11 mouse cellular contexts compared by ENCODE assay signal in genomic region chr4:105169093-105169571, GRCm38 (mm10). TPM values are rescaled to one million over a fixed set of nuclear protein-coding genes. Genes with fewer than 3 reads are reported as not detected.
DNase-seq lines count a peak whose midpoint lies in the region; ATAC-seq and TF ChIP-seq lines count a peak whose summit lies in the region.
"Had no signal": no experiment of that assay in that cellular context is flagged by ENCODE, and none has a peak within 500 bp of the region (broad histone marks: within the 10 kb centered on the region; RNA-seq: fewer than 3 reads in every experiment).

No protein-coding gene starts in this region.

- intact Hi-C loops in gastrocnemius, adult 2 months (cut with DNase I), result loop anchor here (10.0 kb wide), 1 partner anchor 56 kb away; no protein-coding TSS in a partner anchor

- no peaks in the 10 kb centered on the region for H3K27me3 ChIP-seq in hindbrain, embryonic 15.5 days
- H3K27me3 ChIP-seq in midbrain, embryonic 13.5 days, result no peaks in the 10 kb centered on the region
- H3K27me3 ChIP-seq: embryonic facial prominence, embryonic 12.5 days; heart, embryonic 15.5 days had no signal

- H3K4me1 ChIP-seq in hindbrain, embryonic 15.5 days (replicated peaks), result peaks cover 32% of the 10 kb centered on the region
- H3K4me1 ChIP-seq in midbrain, embryonic 13.5 days (replicated peaks), result peaks cover 48% of the 10 kb centered on the region
- H3K4me1 ChIP-seq: heart, embryonic 15.5 days had no signal

- no peaks in the 10 kb centered on the region for H3K36me3 ChIP-seq in hindbrain, embryonic 15.5 days
- H3K36me3 ChIP-seq in midbrain, embryonic 13.5 days, result peaks cover 5% of the 10 kb centered on the region
- H3K36me3 ChIP-seq: heart, embryonic 15.5 days had no signal

- peak overlapping the region; percentile 21 for H3K4me2 ChIP-seq in hindbrain, embryonic 15.5 days
- peak overlapping the region; percentile 37 for H3K4me2 ChIP-seq in midbrain, embryonic 13.5 days (replicated peaks)
- H3K4me2 ChIP-seq: embryonic facial prominence, embryonic 12.5 days; heart, embryonic 15.5 days had no signal

- peak; percentile 71 for ATAC-seq in common myeloid progenitor, adult 5-6 weeks (replicated peaks; ENCODE audit: low read depth, poor library complexity, severe bottlenecking)
- no peak for ATAC-seq in hindbrain, embryonic 15.5 days (ENCODE audit: low FRiP score, low read depth)
- ATAC-seq in midbrain, embryonic 13.5 days, result no peak
- no peak for ATAC-seq in erythroid progenitor cell, adult 5-6 weeks (replicated peaks; ENCODE audit: low FRiP score, poor library complexity, severe bottlenecking)

- peak overlapping the region; percentile 40 for H3K4me3 ChIP-seq in gastrocnemius, adult 2 months
- no peak overlapping the region for H3K4me3 ChIP-seq in hindbrain, embryonic 15.5 days
- no peak overlapping the region for H3K4me3 ChIP-seq in midbrain, embryonic 13.5 days (replicated peaks)
- H3K4me3 ChIP-seq: embryonic facial prominence, embryonic 12.5 days; heart, embryonic 15.5 days had no signal

- WGBS in hindbrain, embryonic 15.5 days, result 20% methylated on average over 7 of the region's 7 CpGs
- WGBS in midbrain, embryonic 13.5 days, result 20% methylated on average over 7 of the region's 7 CpGs

- no peak overlapping the region for H3K9ac ChIP-seq in hindbrain, embryonic 15.5 days
- no peak overlapping the region for H3K9ac ChIP-seq in midbrain, embryonic 13.5 days (replicated peaks)
- H3K9ac ChIP-seq: embryonic facial prominence, embryonic 12.5 days; heart, embryonic 15.5 days had no signal

- peak overlapping the region; percentile 48 for H3K27ac ChIP-seq in gastrocnemius, adult 2 months
- peak overlapping the region; percentile 71 for H3K27ac ChIP-seq in hindbrain, embryonic 15.5 days (replicated peaks)
- H3K27ac ChIP-seq in midbrain, embryonic 13.5 days, result peak overlapping the region; percentile 89
- H3K27ac ChIP-seq: embryonic facial prominence, embryonic 12.5 days; heart, embryonic 15.5 days had no signal

- no peak for DNase-seq in gastrocnemius, adult 2 months
- DNase-seq in gastrocnemius, postnatal 4 days (ENCODE audit: low spot score in 2 of 2), result no peak
- no peak for DNase-seq in adipocyte (ENCODE audit: low spot score)
- no peak for DNase-seq in cerebellum, adult 11 months
- DNase-seq: thymus, postnatal 14 days had no signal

- no peaks in the 10 kb centered on the region for H3K9me3 ChIP-seq in hindbrain, embryonic 15.5 days
- no peaks in the 10 kb centered on the region for H3K9me3 ChIP-seq in midbrain, embryonic 13.5 days
- H3K9me3 ChIP-seq: embryonic facial prominence, embryonic 12.5 days; heart, embryonic 15.5 days had no signal

- no peak for TF ChIP-seq CTCF in gastrocnemius, adult 2 months (IDR thresholded peaks at IDR 0.05)

RNA-seq across cellular contexts. Expression of gene Plpp3, which starts 12.0 kb away (rescaled TPM):
- total RNA-seq in gastrocnemius, adult 2 months (2021), result 10 to 100 TPM; 45.8 to 69.1 TPM
- total RNA-seq in gastrocnemius, postnatal 4 days (2021), result 100 to 1,000 TPM; 116 to 119 TPM
- total RNA-seq in common myeloid progenitor, adult 5-6 weeks (2017), result 0.27 TPM in 1 of 2 replicates, not detected in the other
- polyA plus RNA-seq in hindbrain, embryonic 15.5 days (2015; fragmentation: Nextera tagmentation; extraction: Ambion mirVana), result 92.4 and 95.1 TPM in 2 replicates
- 58.5 TPM in 2 replicates for polyA plus RNA-seq in midbrain, embryonic 13.5 days (2015; fragmentation: Nextera tagmentation; extraction: Ambion mirVana)
- 0.84 and 3.2 TPM in 2 replicates for total RNA-seq in erythroid progenitor cell, adult 5-6 weeks (2015; ENCODE audit: low replicate concordance)
- 0.08 and 0.64 TPM in 2 replicates for total RNA-seq in erythroid progenitor cell, adult 5-6 weeks (2017; ENCODE audit: low replicate concordance)

RNA-seq across cellular contexts. Expression of gene Prkaa2, which starts 59.4 kb away (rescaled TPM):
- 100 to 1,000 TPM; 135 to 136 TPM for total RNA-seq in gastrocnemius, adult 2 months (2021)
- total RNA-seq in gastrocnemius, postnatal 4 days (2021), result 10 to 100 TPM; 44.4 to 46.8 TPM
- total RNA-seq in common myeloid progenitor, adult 5-6 weeks (2017), result 0.05 and 0.10 TPM in 2 replicates
- polyA plus RNA-seq in hindbrain, embryonic 15.5 days (2015; fragmentation: Nextera tagmentation; extraction: Ambion mirVana), result 13.4 and 14.0 TPM in 2 replicates
- 9.8 and 11.1 TPM in 2 replicates for polyA plus RNA-seq in midbrain, embryonic 13.5 days (2015; fragmentation: Nextera tagmentation; extraction: Ambion mirVana)
- total RNA-seq in erythroid progenitor cell, adult 5-6 weeks (2015; ENCODE audit: low replicate concordance), result not detected in 2 replicates
- not detected in 2 replicates for total RNA-seq in erythroid progenitor cell, adult 5-6 weeks (2017; ENCODE audit: low replicate concordance)

Comparison
In these comparisons a context has a peak if more than half of its experiments do, and no peak if none do; other contexts are left out.
1. RNA of gene Plpp3, which starts 12.0 kb away (total RNA-seq): 116 to 119 TPM in gastrocnemius, postnatal 4 days and 45.8 to 69.1 TPM in gastrocnemius, adult 2 months; 0.08 to 3.2 TPM in erythroid progenitor cell, adult 5-6 weeks and 0.27 TPM in common myeloid progenitor, adult 5-6 weeks; every median in the first group is over 10 times any median in the second.
2. RNA of gene Prkaa2, which starts 59.4 kb away (total RNA-seq): 135 to 136 TPM in gastrocnemius, adult 2 months and 44.4 to 46.8 TPM in gastrocnemius, postnatal 4 days; 0.05 to 0.10 TPM in common myeloid progenitor, adult 5-6 weeks and not detected in erythroid progenitor cell, adult 5-6 weeks; every median in the first group is over 10 times any median in the second.
3. Peak in every context shown above with its lines, with median percentiles within 50 percentile points of each other: H3K27ac ChIP-seq.